Mouse (Mus musculus) thymus, adult 2 months (tissue): ENCODE data around the gene Tekt4.

Source experiments
- CTCF ChIP-seq: fragments of 200-500 bp; IDR thresholded peaks from 2 replicates; pipeline ENCODE4 v1.5.1; 2012; ENCODE audit warnings: mild to moderate bottlenecking, control low read depth, low read length, moderate library complexity, borderline replicate concordance; ENCODE audit not compliant: control insufficient read depth, poor library complexity, insufficient read depth; ENCODE audit errors: extremely low read depth
- POLR2A ChIP-seq: fragments of 200-500 bp; IDR thresholded peaks from 2 replicates; pipeline ENCODE4 v1.6.1; 2012; ENCODE audit warnings: mild to moderate bottlenecking, low read length, control low read depth, moderate library complexity; ENCODE audit not compliant: control insufficient read depth, poor library complexity, insufficient read depth; ENCODE audit errors: extremely low read depth

DNA sequence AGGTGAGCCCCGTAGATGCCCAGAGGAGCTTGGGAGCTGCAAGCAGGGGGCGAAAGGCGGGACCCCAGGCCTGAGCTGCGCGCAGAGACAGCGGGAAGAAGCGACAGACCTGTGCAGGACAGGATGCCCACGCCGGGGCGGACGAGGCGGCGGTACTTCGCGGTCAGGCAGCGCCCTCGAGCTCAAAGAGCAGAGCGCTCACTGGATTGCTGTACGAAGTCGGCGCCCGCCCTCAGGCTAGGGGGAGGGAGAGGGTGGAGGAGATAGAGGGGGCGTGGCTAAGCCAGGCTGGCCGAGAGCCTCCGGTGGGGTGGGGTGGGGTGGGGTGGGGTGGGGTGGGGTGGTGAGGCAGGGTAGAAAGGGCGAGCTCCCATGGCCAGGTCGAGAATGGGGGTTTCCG, 42.6 kb downstream of the Tekt4 start, which contains the start of gene Sstr5:
- TF ChIP-seq CTCF (no peak), POLR2A (no peak)
